Mouse (Mus musculus): ENCODE data around the gene Lmna.

Lmna gene

DNA sequence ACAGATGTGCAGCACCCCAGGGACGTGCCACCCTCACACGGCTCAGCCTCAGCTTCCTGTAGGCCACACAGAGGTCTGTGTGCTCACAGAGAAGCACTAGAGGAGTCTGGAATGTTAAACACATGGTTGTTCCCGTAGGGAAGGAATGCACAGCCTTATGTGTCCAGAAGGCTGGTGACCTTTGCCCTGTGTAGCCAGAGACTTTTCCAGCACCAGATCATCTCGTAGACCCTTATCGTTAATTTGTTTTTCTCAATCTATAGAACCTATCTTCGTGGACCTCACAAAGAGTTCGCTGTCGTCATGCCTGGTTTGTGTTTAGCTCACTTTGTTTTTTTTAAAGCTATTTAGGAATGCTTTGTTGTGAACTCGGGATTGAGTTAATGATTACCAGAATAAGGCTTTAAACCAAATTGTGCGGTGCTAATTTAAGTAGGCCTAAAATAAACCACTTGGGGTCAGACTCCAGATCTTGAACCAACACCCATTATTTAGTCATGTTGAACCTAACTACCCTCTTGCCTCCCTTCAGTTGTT, 38.7 kb downstream of the Lmna start:
- peak; percentile 54 for DNase-seq (ENCODE audit: low spot score)

DNA sequence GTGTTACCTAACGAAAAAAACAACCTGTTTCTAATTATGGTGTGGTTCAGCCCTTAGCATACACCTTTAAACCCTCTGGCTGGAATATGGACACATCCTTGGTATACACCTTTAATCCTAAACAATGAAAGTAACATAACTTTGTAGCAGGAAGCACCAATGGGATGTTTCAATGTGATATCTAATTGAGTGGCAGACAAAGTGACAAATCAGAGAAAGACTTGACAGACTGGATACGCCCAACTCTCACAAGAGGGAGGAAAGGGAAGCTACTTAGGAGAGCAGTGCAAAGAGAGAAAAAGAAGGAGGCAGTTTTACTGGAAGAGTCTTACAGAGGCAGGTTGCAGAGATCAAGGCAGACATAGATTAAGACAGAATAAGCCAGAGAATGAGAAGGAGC, 40.3 kb downstream of the Lmna start:
- DNase-seq (ENCODE audit: low spot score): no peak

DNA sequence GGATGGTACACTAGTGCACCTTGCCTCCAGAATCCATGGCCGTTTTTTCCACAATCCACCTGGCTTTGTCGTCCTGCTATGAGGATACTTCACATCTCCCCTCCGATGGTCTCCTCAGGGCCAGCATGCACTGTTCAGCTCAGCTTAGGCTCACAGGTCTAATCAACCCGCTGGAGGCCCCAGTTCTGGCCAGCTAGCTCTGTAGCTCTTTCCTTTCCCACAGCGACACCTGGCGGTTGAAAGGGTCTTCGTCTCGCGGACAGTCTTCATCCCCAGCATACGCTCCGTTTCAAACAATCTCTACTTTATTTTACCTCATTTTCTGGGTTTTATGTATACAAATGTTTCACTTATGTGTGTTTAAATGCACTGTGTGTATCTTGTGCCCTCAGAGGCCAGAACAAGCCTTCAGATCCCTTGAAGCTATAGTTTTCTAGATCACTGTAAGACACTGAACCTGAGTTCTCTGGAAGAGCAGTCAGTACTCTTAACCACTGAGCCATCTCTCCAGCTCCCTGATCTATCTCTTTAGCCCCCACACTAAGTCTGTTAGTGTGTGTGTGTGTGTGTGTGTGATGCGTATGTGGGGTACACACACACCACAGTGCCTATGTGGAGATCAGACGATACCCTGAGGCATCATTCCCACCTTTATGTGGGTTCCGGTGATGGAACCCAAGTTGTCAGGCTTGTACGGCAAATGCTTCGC, 42.5 kb downstream of the Lmna start:
- DNase-seq (ENCODE audit: low spot score): peak; percentile 94

DNA sequence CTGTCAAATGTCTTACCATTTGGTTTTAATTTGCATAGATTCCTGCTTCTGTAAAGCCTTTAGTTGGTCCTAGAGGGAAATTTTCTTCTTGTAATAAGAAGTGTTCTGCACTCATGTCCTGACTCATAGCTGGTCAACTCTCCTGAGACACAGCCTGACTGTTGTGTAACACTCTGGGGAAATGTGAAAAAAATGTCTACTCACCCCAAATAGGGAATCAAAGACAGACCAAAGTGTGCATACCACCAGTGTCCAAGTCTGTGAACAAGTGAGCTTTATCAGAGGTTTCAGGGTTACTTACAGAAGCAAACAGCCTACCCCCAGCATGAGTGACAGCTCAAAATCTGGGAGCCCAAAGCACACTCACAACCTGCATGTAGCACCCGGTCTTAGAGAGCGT, 44.6 kb downstream of the Lmna start:
- no peak for DNase-seq (ENCODE audit: low spot score)

DNA sequence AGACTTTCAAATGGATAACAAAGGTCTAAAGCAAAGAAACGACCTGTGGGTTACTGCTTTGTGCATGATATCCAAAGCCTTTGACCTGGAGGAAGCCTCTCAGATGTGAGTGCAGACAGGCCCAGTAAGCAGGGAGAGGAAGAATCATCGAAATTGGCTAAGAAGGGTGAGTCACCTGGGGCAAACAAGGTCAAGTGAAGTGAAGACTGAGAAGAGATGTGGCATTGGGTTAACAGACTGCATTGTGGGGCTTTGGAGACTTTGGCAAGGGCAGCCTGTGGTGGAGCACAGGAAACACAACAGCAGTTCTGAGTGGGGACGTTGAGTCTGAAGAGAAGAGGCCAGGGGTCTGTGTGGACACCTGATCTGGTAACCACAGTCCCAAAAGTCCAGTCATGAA, 45.3 kb downstream of the Lmna start:
- DNase-seq (ENCODE audit: low spot score): no peak

DNA sequence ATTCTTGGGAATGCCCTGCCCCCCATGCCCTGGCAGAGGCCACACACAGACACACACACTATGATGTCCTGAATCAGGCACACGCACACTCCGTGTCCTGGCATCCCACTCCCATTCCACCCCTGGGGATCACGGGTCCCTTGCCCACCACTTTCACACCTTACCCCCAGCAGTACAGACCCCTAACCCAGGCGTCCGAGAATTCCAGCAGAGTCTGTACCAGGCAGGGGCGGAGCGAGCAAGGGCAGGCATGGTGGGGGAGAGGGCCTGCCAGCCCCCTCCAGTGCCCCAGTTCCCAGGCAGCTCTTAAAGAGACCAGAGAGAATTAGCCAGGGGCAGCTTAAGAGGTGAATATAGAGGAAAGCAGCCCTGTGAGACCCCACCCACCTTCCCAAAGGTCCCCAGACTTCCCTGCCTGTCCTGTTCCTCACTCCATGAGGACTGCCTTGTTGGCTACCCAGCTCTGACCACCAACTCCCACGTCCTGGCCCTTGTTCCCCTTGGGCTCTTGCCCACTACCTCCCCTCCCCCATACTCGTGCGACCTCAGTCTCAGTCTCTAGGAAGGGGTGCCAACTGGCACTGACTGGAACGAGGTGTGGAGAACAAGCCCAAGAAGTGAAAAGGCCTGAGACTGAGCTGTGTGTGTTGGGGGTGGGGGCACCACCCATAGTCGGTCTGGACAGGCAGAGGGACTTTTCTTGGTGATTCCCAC, 48.6 kb downstream of the Lmna start, which contains the start of gene Sema4a:
Sema4a (minus strand) TSS at position 200 of the 714 bp plus-strand sequence.
- DNase-seq (ENCODE audit: low spot score): no peak

DNA sequence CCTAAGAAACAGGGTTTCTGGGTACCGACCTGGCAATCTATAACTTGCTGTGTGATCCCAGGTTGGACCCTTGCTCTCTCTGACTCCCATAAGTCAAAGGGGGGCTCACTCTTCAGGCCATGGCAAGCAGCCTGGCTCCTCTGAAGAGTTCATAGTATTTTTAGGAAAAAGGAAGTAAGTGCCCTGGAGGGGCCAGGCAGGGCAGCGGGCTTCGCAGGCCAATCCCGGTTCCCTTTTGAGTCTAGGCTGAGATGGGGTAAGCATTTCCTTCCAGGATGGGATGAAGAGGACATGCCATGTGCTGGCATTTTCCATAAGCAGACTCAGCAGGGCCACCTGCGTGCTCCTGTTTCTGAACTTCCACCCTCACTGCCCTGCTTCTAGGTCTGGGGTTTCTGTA, 49.7 kb downstream of the Lmna start:
- DNase-seq (ENCODE audit: low spot score): no peak

DNA sequence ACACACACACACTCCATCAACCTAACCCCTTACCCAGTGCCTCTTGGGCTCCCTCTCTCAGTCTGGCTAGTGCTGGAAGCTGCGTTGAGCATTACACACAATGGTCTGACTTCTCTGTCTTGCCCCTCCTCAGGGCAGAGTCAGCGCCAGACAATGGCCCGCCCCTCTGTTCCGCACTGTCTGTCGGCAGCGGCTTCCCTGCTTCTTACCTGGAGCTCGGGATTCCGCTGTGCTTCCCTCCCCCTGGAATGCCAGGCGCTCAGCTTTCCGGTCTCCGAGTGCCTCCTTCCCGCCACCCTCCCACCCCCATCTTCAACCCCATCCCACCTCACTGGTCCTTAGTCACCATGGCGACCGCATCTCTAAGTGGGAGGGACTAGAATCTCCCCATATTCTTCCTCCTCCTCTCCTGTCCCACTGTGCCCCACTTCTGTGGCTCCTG, 51.0 kb downstream of the Lmna start:
- peak; percentile 42 for DNase-seq (ENCODE audit: low spot score)

DNA sequence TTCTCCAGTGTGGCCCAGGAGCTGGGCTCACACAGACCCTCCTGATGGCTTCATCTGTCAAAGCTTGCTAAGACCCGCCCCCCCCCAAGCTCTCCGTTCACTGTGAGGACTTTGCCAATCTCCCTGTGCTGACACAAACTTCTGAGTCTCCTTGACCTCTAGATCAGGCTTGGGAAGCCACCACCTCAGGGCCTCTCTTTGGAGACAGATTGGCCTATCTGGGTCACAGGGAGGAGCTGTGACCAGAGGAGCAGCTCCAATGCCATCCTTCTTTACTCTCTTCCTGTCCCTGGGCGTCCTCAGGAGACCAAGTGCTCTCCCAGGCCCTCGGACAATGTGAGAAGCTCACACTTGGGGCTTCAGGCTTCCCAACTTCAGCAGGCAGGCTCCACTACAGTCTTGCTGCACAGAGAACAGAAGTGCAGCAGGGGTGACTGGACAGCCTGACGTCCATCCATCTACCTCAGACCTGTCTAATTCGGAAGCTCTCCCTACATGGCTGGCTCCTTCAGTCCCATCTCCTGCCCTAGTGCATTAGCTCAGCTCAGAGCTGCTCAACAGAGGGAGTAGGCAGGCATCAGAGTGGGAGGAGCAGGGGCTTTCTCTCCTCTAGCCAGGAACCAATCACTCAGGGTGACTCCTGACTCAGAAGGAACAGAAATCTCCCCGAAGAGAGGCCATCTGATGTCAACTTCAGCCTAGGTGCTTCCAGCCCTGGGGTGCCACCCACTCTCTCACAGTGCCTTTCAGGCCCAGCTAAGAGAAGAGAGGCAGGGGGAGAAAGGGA, 52.8 kb downstream of the Lmna start:
- no peak for DNase-seq (ENCODE audit: low spot score)

DNA sequence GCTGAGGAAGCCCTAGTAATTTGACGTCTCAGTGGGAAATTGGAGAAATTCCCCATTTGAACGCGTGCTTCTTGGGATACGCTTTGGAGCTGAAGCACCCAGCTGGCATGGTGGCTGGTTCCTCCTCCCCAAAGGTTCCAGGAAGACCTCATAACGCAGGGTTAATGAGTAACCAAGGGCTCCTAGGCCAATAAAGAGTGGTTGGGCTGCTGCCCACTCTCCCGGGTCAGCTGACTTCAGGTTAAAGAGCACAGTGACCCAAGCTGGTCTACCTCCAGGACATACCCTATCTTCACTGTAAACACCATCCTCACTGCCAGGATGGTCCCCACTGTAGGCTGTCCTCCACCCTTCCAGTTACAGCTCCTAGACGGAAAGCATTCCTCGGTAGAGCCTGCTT, 53.4 kb downstream of the Lmna start:
- no peak for DNase-seq (ENCODE audit: low spot score)

DNA sequence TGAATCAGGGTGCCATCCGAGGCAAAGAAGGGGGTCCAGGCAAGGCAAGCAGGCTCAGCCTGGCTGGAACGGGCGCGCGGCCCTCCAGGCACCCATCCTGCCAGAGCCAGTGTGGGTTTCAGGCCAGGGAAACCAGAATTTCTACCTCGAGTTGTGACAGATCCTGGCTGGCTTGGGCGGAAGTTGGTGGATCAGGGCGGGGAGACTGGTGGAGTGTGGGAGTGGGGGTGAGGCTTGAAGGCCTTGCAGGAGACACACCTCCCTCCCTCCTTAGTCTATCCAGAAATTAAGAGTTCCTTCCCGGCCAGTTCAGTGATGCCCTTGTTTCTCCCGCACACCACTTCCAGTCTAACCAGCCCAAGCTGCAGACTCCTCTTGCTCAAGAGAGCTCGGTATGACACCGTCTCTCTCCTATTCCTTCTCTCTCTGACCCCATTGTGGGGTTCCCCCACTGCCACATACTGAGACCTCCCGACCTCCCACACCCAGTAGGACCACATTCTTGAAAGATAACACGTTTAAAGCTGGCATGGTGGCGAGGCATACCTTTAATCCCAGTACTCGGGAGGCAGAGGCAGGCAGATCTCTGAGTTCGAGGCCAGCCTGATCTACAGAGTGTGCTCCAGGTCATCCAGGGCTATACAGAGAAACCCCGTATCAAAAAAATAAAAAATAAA, 54.0 kb downstream of the Lmna start:
- DNase-seq (ENCODE audit: low spot score): no peak

DNA sequence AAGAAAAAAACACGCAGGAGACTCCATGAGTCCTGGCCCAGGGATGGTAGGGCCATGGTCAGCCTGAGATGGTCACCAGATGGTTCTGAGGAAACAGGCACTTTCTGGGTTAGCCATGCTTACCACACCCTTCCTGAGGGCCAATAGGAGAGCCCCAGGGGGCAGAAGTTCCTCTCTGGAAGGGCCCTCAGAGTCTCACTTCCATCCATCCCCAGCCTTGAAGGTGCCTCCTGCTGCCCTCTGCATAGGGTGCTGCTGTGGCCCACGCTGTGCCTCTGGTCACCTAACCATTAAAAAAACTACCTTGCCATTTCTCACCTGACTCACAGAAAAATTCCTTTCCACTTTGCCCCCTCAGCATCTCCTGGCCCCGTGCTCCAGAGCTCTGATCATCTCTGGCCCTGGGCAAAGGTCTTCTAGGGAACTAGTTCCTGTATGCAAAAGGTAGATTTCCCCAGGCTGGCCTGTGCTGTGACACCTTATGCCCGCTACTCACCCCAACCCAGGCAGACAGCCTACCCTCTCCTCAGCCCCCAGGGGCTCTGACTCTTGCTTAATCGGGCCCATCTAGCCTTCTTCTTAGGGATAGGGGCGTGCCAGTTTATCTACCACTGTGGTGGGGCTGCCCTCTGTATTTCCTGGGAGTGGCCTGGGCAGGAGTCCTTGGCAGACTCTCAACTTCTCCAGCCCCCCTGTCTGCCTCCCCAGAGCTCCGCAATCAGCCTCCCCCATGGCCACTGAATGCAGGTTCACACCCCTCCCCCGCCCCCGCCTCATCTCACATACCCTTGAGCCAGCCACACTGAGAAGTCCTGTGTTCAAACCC, 54.8 kb downstream of the Lmna start:
- DNase-seq (ENCODE audit: low spot score): no peak

DNA sequence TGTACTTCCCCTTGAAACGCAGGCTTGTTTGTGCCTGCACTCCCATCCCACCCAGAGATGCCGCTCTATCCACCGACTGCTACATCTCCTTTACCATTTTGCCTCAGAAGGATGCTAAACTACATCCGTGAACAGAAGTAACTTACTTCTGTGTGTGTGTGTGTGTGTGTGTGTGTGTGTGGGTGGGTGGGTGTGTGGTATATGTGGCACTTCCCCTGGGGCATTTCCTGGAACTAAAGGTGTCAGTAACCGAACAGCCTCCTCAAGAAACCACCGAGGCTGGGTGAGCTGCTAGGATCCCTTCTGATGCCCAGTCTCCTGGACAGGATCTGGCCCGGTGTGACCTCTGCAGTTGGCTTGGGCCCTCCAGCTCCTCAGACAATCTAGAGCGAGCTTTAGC, 55.8 kb downstream of the Lmna start:
- no peak for DNase-seq (ENCODE audit: low spot score)

DNA sequence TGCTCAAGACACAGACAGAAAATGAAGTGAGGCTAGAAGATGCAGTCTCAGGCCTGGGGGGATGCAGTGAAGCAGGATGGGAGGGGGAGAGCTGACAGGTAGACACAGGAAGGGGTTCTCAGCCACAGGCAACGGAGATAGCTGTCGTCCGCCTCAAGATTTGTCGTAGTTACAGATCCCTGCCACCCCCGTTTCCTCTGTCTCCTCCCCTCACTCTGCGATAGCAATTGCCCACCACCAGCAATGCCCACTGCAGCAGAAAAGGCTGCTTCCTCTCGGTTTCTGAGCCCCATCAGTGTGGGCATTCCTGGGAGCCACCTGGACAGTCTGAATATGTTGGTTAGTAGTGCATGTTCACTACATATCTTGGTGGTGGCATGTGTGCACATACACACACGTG, 56.4 kb downstream of the Lmna start:
- no peak for DNase-seq (ENCODE audit: low spot score)

DNA sequence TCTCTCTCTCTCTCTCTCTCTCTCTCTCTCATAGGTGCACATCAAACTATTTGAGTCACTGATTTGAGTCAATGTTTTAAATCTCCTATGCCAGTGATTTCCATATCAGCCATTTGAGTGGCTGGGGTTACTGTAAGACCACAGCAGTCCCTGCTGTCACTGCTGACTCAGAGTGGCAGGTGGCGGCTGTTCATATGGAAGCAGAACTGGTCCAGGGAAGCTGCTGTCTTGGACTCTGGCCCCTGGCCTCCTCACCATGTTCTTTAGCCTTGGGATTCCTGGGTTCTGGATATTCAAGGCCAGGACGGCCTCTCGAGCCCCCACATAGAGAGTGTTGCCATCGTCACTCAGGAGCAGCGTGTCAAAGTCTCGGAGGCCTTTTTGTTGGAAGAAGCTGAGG, 57.0 kb downstream of the Lmna start:
- no peak for DNase-seq (ENCODE audit: low spot score)

DNA sequence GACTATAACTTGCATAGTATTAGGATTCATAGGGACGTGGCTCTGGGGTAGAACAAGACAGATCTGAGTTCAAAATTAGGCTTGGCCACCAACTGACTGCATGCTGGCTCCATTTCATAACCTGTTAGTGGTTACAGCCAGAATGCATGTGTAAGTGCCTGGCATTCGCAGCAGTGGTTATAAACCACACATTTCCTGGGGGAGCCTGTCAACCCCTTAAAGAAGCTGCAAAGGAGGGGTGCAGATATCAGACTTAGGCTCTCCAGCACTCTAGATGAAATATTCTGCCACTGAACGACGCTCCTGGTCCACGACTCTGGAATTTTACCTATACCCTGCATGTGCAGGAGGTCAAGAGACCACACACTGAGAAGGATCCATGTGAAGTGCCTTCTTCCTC, 57.5 kb downstream of the Lmna start:
- no peak for DNase-seq (ENCODE audit: low spot score)

DNA sequence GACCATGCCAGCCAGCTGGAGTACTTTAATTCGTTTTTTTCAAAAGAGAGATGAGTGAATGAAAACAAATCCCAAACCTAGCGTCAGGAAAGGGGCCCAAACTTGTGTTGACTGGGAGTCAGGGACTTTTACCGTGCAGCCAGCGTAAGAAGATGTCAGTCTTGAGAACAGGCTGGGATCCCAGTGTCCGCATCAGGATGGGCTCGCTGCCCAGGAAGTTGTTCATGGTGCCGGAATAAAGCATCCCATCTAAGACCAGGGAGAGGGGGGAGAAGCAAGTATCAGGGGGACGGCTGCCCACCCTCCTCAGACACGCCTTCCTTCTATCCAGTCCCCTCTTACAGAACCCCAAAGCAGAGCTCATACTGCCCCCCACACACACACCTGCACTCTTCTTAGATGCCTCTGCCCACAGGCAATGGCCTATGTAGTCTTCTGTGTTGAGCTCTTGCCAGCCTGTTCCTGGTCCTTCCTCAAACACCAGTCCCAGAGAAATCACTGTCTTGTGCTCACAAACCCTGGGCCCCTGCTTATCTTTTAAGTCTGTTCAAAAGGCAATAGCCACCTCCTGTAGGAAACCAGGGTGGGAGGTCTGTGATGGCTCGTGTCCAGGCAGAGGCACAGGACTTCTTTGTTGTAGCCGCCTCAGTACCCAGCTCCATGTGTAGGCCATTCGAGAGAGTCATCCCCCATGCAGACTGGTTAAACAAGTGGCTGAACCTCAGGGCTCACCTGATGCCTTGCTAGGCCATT, 59.2 kb downstream of the Lmna start:
- DNase-seq (ENCODE audit: low spot score): no peak

DNA sequence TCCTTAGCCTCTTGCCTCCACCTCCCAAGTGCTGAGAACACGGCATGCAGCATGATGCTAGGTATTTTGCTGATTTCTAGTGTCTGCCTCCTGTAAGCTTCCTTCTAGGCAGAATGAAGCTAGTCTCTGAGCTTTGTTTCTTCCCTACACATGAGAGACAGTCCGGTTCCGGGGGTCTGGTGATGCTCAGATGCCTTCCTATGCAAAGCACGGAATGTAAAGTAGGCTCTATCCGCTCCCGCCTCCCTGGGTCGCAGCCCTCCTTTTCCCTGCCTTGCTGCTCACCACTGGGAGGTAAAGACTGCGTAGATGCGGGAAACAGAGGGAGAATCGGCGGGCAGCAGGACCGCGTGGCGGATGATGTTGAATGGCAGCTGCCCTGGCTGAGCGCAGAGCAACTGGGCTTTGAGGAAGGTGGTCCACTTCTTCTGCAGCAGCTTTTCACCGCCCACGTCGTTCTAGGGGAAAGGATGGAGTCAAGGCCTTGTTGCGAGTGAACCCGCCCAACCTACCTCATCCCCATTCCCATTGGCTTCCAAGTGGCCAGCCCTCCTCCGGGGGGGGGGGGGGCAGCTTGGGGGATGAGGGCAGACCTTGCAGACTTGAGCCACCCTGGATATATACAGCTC, 60.2 kb downstream of the Lmna start:
- DNase-seq (ENCODE audit: low spot score): peak; percentile 83

DNA sequence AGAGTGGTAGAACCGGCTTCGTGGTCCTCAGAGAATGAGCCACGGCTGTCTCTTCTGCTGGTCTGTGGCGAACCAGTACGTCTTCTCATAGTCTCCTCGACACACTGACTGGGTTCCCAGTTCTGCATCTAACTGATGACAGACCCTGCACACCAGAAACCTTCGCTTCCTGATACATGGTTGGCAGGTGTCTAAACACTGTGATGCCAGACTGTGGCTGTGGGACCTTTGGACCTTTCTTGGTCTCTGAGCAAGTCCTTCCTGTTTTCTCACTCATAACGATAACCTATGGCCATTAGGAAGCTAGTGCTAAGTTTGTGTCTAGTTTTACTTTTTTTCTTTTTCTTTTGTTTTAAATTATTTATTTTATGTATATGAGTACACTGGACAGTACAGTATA, 61.3 kb downstream of the Lmna start:
- no peak for DNase-seq (ENCODE audit: low spot score)

DNA sequence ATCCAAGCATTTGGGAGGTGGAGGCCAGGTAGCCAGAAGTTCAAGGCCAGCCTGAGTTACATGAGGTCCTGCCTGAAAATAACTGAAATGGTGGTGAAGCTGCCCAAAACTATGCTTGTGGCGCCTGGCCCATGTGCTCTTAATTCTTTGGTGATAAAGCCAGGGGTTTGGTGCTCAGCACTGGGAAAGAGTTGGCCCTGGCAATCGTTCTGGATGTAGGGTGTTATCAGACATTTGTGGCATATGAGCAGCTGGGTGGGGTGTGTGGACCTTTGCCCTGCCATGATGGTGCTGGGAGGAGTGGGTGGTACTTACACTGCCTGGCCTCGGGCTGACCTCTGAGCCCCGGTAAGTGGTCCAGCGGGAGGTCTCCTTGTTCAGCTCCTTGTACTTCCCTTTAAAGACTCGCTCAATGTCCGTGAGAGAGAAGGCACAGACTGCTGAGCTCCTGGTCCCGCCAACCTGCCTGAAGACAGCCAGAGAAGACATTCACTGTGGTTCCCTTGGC, 62.0 kb downstream of the Lmna start:
- no peak for DNase-seq (ENCODE audit: low spot score)

Data from embryo, embryonic 10 days (tissue).